Mouse (Mus musculus) lung, embryonic 14.5 days (tissue): ENCODE measurements around the gene Btbd19. TPM values are rescaled to one million over a fixed set of nuclear protein-coding genes. Genes with fewer than 3 reads are reported as not detected.
A peak's percentile ranks its signal among the peaks of the same experiment; 100 is the strongest.

ENCODE experiments used
- ATAC-seq: fragments of 200-750 bp; cut with Nextera tagmentation; 2 replicates; pipeline ENCODE4 v1.8.0; 2017; ENCODE audit warnings: mild to moderate bottlenecking, moderate TSS enrichment, moderate library complexity; ENCODE audit not compliant: insufficient read depth
- DNase-seq: peaks from one replicate; pipeline ENCODE4 v3.0.0-alpha.2; 2015
- H3K27ac ChIP-seq: fragments of 300-500 bp; sonication (generic); 2 replicates; pipeline ENCODE4 v1.5.1; 2014; ENCODE audit warnings: low read depth, mild to moderate bottlenecking, moderate library complexity
- H3K27me3 ChIP-seq: fragments of 300-500 bp; sonication (generic); 2 replicates; pipeline ENCODE4 v1.6.1; 2014; ENCODE audit warnings: low read length, control low read depth; ENCODE audit not compliant: insufficient read depth
- H3K36me3 ChIP-seq: fragments of 300-500 bp; sonication (generic); 2 replicates; pipeline ENCODE4 v1.6.1; 2014; ENCODE audit warnings: control low read depth; ENCODE audit not compliant: insufficient read depth
- H3K4me1 ChIP-seq: fragments of 300-500 bp; sonication (generic); 2 replicates; pipeline ENCODE4 v1.6.1; 2014; ENCODE audit warnings: antibody characterized with exemption, control low read depth; ENCODE audit not compliant: insufficient read depth
- H3K4me2 ChIP-seq: fragments of 300-500 bp; sonication (generic); 2 replicates; pipeline ENCODE4 v1.6.1; 2014; ENCODE audit warnings: mild to moderate bottlenecking
- H3K4me3 ChIP-seq: fragments of 300-500 bp; sonication (generic); 2 replicates; pipeline ENCODE4 v1.5.1; 2014; ENCODE audit warnings: low read depth, low read length
- H3K9ac ChIP-seq: fragments of 300-500 bp; sonication (generic); 2 replicates; pipeline ENCODE4 v1.6.1; 2014
- H3K9me3 ChIP-seq: fragments of 300-500 bp; sonication (generic); 2 replicates; pipeline ENCODE4 v1.6.1; 2016; ENCODE audit warnings: low read depth, low read length, control low read depth
- CTCF ChIP-seq: IDR thresholded peaks from 2 replicates; pipeline ENCODE4 v1.5.1; 2016; ENCODE audit warnings: antibody characterized with exemption, low read depth
- WGBS: fragments of 180-500 bp; shearing (Covaris S2); extraction: QIAGEN DNeasy Blood & Tissue Kit; methylation state at CpG from one replicate; pipeline ENCODE4 v1.1.7; 2014; 5-methylcytosine and 5-hydroxymethylcytosine counted together
- polyA plus RNA-seq: library from polyadenylated mRNA; unstranded; fragments of >200 nt; fragmentation: Nextera tagmentation; extraction: Ambion mirVana; gene quantifications from 2 replicates; pipeline ENCODE4 v1.2.1, GENCODE M21; 2014

Gene Btbd19
- polyA plus RNA-seq, 1 experiment from 2014 or later: 6.7 TPM

DNA sequence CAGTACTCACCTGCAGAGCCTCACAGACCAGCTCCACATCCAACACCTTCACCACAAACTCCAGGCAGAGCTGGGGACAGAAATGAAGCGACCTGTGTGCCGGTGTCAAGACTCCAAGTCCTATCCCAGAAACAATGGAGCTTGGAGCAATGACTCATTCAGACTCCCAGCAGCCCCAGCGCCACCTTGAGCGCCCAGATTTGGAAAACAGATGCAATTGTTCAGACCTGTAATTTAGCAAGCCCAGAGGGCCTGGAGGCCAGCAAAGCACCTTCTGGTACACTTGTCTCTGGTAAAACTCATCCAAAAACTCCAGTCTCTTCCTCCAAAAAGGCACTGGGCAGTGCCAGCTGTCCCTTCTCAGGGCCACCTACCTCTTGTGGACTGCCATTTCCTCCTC, 3.3 kb downstream of the Btbd19 start:
- Histone ChIP-seq H3K4me2 (no peak overlapping the region), H3K9me3 (no peaks in the 10 kb centered on the region), H3K4me3 (no peak overlapping the region), H3K36me3 (no peaks in the 10 kb centered on the region), H3K9ac (no peak overlapping the region), H3K4me1 (peaks cover 17% of the 10 kb centered on the region), H3K27ac (no peak overlapping the region), H3K27me3 (no peaks in the 10 kb centered on the region)
- TF ChIP-seq CTCF: no peak
- DNase-seq: peak; percentile 5
- WGBS: 79% methylated on average over 4 of the region's 4 CpGs
- ATAC-seq: no peak

DNA sequence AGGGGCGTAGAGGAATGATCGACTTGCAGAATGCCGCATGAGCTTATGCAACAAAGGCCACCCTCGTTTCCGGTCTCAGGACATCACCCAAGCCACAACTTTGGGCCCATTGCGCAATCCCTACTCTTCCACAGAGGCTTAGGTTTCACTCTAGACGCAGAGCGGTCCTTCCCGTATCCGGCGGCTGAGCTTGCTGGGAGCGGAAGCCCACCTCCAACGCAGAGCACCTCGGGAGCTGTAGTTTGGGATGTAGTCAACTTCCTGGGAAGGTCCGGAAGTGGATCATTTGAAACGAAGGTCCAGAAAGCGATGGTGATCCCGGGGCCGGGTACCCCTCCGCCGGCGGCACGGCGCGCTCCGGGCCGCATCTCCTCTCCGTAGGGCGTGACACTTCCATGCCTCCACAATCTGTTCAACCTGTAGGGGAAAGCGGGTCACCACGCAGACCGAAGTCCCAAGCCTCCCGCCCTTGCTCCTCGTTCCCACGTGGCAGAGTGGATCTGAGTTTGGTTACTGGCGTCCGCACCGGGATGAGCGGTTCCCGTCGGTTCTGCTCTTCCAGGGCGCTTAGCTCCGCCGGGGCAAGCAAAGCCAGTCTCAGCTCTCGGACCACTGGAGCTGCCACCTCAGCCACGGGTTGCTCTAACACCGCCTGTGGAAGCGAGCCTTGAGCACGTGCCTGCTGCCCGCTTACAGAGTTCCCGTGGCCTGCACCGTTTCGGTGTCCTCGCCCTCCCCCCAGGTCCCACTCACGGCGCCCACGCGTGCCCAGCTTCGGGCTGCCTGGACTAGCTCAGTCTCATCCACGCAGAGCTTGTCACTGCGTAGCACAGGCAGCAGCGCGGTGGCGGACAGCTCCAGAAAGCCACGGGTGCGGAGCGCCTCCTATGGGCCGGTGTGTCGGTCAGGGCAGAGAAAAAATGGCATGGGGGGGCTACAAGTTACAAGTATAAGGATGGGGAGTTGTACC, 4.8 kb downstream of the Btbd19 start:
- peak overlapping the region; percentile 72 for H3K4me3 ChIP-seq
- peak overlapping the region; percentile 100 for H3K4me2 ChIP-seq
- H3K27me3 ChIP-seq: no peaks in the 10 kb centered on the region
- peak; percentile 100 for DNase-seq
- H3K36me3 ChIP-seq: peaks cover 2% of the 10 kb centered on the region; the same call in 1 of the 2 replicates
- peaks cover 14% of the 10 kb centered on the region for H3K4me1 ChIP-seq
- peak; percentile 94 for TF ChIP-seq CTCF
- under 1% methylated on average over 69 of the region's 69 CpGs for WGBS
- peak overlapping the region; percentile 96 for H3K27ac ChIP-seq
- peak overlapping the region; percentile 70 for H3K9ac ChIP-seq
- H3K9me3 ChIP-seq: no peaks in the 10 kb centered on the region
- ATAC-seq: peak; percentile 95

DNA sequence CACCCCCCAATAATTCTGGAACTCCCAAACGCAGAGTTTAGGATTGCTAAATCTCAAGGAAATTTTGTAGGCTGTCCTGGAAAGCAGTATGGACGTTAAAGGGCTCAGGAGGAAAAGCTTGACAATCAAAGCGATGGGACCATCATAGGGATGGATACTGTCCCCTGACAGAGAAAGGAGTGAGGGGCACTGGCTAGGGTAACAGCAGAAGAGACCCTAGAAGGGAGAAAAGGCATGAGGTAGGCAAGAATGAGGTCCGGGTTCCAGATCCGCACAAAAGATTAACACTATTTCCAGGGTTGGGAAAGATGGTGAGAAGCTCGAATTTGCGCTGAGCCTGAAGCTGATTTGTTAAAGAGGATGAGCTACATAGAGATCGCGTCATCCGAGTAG, 5.5 kb downstream of the Btbd19 start:
- no peak for DNase-seq
- Histone ChIP-seq H3K27me3 (no peaks in the 10 kb centered on the region), H3K4me3 (peak overlapping the region; percentile 72), H3K9me3 (no peaks in the 10 kb centered on the region), H3K36me3 (peaks cover 8% of the 10 kb centered on the region), H3K9ac (peak overlapping the region; percentile 70), H3K4me2 (peak overlapping the region; percentile 100), H3K4me1 (peaks cover 7% of the 10 kb centered on the region), H3K27ac (peak overlapping the region; percentile 96)
- no peak for ATAC-seq
- WGBS: 5% methylated on average over 10 of the region's 10 CpGs
- no peak for TF ChIP-seq CTCF

DNA sequence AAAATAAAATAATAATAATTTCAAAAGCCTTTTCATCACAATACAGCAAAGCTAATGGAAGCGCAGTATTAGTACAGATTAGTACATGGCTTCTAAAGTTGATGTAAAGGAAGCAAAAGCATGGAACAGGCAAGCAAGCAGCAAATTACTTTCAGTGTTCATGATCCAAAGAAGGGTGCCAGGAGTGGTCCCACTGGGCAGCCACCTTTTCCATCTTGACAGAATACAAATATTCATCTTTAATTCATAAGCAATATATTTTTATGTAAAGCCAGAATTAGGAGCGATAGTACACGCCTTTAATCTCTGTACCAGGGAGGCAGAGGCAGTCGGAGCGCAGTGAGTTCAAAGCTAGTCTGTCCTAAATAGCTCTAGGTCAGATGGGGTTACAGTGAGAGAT, 5.9 kb downstream of the Btbd19 start:
- ATAC-seq (no peak), DNase-seq (no peak)
- Histone ChIP-seq H3K27ac (peak overlapping the region; percentile 96), H3K9ac (peak overlapping the region; percentile 70), H3K4me3 (peak overlapping the region; percentile 72), H3K27me3 (no peaks in the 10 kb centered on the region), H3K36me3 (peaks cover 12% of the 10 kb centered on the region), H3K4me1 (peaks cover 3% of the 10 kb centered on the region), H3K9me3 (no peaks in the 10 kb centered on the region), H3K4me2 (peak overlapping the region; percentile 100)
- 64% methylated on average over 5 of the region's 5 CpGs for WGBS
- no peak for TF ChIP-seq CTCF

DNA sequence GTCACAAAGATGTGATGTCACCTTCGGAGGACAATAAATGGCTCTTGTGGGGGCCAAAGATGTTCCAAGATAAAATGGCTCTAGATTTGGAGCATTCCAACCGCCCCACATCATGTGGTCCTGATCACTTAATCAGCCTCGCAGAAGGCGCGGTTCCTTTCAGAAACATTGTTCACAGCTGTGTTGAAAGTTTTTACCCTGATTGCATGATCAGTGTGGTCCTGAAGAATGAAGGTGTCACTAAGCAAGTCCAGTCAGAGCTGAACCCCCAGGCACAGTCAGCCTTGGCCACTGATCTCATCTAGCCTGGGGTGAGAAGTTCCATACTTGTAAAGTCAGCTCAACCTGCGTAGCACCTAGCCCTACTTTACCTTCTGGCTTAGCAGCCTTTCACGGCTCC, 7.6 kb downstream of the Btbd19 start:
- ATAC-seq (no peak), DNase-seq (no peak)
- Histone ChIP-seq H3K27ac (no peak overlapping the region), H3K4me3 (no peak overlapping the region), H3K9ac (no peak overlapping the region), H3K4me2 (no peak overlapping the region), H3K36me3 (peaks cover 28% of the 10 kb centered on the region), H3K4me1 (no peaks in the 10 kb centered on the region; the same call in 1 of the 2 replicates), H3K9me3 (no peaks in the 10 kb centered on the region), H3K27me3 (no peaks in the 10 kb centered on the region)
- TF ChIP-seq CTCF: no peak
- 91% methylated on average over 7 of the region's 7 CpGs for WGBS

DNA sequence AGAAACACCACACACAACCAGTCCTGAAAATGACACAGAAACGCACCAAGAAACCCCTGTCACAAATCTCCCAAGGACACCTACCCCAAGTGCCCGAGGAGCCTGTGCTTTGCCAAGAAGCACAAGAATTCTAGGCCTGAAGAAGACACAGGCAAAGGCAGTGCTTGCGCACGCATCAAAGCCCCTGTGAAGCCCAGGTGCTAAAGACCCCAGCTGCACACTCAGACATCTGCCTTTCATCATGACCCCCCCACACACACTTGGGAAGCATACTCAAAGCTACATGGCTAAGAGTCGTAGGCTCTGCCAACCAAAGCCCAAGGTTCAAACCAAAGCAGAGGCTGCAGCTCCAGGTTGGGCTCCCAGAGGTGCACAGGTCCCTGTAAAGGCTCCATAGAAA, 9.9 kb downstream of the Btbd19 start:
- Histone ChIP-seq H3K36me3 (peaks cover 51% of the 10 kb centered on the region), H3K9me3 (no peaks in the 10 kb centered on the region), H3K4me3 (no peak overlapping the region), H3K9ac (no peak overlapping the region), H3K4me1 (no peaks in the 10 kb centered on the region; the same call in 1 of the 2 replicates), H3K4me2 (no peak overlapping the region), H3K27me3 (no peaks in the 10 kb centered on the region), H3K27ac (no peak overlapping the region)
- DNase-seq: no peak
- WGBS: 85% methylated on average over 5 of the region's 5 CpGs
- no peak for ATAC-seq
- no peak for TF ChIP-seq CTCF

DNA sequence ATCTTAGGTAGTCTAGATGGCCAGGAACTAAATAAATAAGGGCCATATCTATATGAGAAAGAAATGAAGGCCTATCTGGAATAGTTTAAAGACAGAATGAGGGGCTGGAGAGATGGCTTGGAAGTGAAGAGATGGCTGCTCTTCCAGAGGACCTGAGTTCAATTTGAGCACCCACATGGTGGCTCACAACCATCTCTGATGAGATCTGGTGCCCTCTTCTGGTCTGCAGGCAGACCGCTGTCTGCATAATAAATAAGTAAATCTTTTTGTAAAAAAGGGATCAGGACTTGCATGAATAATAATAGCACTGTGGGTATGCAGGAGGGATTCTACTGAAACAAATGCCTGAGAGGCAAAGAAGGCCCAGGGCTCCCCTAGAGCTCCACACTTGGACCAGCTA, 12.3 kb downstream of the Btbd19 start:
- H3K9ac ChIP-seq: no peak overlapping the region
- WGBS: 92% methylated on average over 1 of the region's 1 CpGs
- no peaks in the 10 kb centered on the region for H3K4me1 ChIP-seq
- peaks cover 74% of the 10 kb centered on the region for H3K36me3 ChIP-seq
- H3K27me3 ChIP-seq: no peaks in the 10 kb centered on the region
- no peak overlapping the region for H3K4me2 ChIP-seq
- H3K9me3 ChIP-seq: no peaks in the 10 kb centered on the region
- H3K4me3 ChIP-seq: no peak overlapping the region
- no peak for DNase-seq
- no peak overlapping the region for H3K27ac ChIP-seq
- ATAC-seq: no peak
- TF ChIP-seq CTCF: 0 out of 2 replicates have a peak, but pooled peaks have one; percentile 6
